Mouse (Mus musculus) small intestine, adult 2 months (tissue): Measurements from ENCODE around the gene Tefm. TPM values are rescaled to one million over a fixed set of nuclear protein-coding genes. Genes with fewer than 3 reads are reported as not detected.

Experiments used
- H3K27ac ChIP-seq: fragments of 200-500 bp; 2 replicates; pipeline ENCODE4 v1.5.1; 2012; ENCODE audit warnings: low read depth, low read length, control low read depth, inconsistent platforms; ENCODE audit not compliant: insufficient read depth
- H3K27me3 ChIP-seq: fragments of 200-500 bp; 2 replicates; pipeline ENCODE4 v1.6.1; 2012; ENCODE audit warnings: mild to moderate bottlenecking, moderate library complexity, low read length, inconsistent platforms; ENCODE audit not compliant: control insufficient read depth, insufficient read depth
- H3K36me3 ChIP-seq: fragments of 200-500 bp; 2 replicates; pipeline ENCODE4 v1.6.1; 2012; ENCODE audit warnings: mild to moderate bottlenecking, low read length, control low read depth, inconsistent platforms; ENCODE audit not compliant: control insufficient read depth, insufficient read depth
- H3K4me1 ChIP-seq: fragments of 200-500 bp; 2 replicates; pipeline ENCODE4 v1.6.1; 2012; ENCODE audit warnings: low read length, inconsistent platforms, mixed read lengths; ENCODE audit not compliant: control insufficient read depth, insufficient read depth, insufficient read length
- H3K4me3 ChIP-seq: fragments of 200-500 bp; 2 replicates; pipeline ENCODE4 v1.5.1; 2012; ENCODE audit warnings: low read depth, mild to moderate bottlenecking, control low read depth, inconsistent platforms, low read length, moderate library complexity
- CTCF ChIP-seq: fragments of 200-500 bp; IDR thresholded peaks from 2 replicates; pipeline ENCODE4 v1.5.1; 2012; ENCODE audit warnings: low read depth, mild to moderate bottlenecking, control low read depth, inconsistent platforms, low read length, moderate library complexity, mixed read lengths; ENCODE audit not compliant: insufficient replicate concordance, insufficient read length; ENCODE audit errors: extremely low read depth
- POLR2A ChIP-seq: fragments of 200-500 bp; IDR thresholded peaks from 2 replicates; pipeline ENCODE4 v1.6.1; 2012; ENCODE audit warnings: low read depth, mild to moderate bottlenecking, control low read depth, inconsistent platforms, low read length, moderate library complexity
- WGBS: fragments of 180-500 bp; shearing (Covaris S2); methylation state at CpG from one replicate; pipeline ENCODE4 v1.1.7; 2018; 5-methylcytosine and 5-hydroxymethylcytosine counted together
- polyA plus RNA-seq: library from polyadenylated mRNA; depleted of rRNA; stranded (reverse); fragments of >200 nt; gene quantifications from 2 replicates; pipeline ENCODE4 v1.2.3, GENCODE M21; 2012; rRNA removed

Tefm gene
- polyA plus RNA-seq, 1 experiment = 0.60 TPM

DNA sequence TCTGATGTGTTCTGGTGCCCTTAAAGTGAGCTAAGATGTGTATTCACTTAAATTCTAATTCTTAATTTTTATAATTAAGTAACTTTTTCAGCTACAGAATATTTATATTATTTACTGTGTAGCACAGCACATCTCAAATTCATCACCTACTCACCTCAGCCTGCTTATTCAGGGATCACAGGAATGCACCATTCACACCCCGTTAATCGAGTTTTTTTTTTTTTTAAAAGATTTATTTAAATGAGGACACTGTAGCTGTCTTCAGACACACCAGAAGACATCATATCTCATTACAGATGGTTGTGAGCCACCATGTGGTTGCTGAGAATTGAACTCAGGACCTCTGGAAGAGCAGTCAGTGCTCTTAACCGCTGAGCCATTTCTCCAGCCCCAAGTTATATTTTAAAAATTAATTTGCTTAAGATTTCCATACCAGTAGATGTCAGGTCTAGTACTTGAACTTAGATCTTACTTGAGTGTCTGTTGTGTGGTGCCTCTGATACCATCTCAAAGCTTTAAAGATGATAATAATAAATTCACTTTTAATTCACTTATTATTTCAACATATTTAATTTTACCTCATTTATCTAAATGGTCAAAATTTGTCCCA is 51.3 kb downstream of the Tefm start:
- TF ChIP-seq CTCF = no peak
- no peak for TF ChIP-seq POLR2A
- H3K4me1 ChIP-seq = peaks cover 8% of the 10 kb centered on the region; the same call in 1 of the 2 replicates
- 41% methylated on average over 3 of the region's 3 CpGs for WGBS
- H3K36me3 ChIP-seq = no peaks in the 10 kb centered on the region
- no peaks in the 10 kb centered on the region for H3K27me3 ChIP-seq
- H3K27ac ChIP-seq = no peak overlapping the region
- H3K4me3 ChIP-seq = no peak overlapping the region

DNA sequence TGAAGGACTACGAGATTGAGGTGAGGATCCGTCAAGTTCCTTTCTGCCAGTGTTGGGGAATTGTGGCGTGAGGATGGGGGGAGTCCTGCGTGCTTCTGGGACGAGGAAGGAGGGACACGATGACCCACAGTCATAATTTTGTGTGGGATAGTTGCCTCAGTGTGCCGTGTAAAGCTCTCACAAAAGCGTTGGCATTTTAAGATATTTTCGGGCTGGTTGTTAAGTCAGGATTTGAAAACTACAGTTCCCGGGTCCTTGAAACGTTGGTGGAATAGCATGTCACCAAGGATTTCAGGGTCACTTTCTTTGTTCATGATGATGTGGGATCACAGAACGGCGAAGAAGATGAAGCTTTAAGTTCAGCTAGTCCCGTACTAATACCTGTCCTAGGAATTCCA is 52.2 kb downstream of the Tefm start:
- no peaks in the 10 kb centered on the region for H3K27me3 ChIP-seq
- H3K4me1 ChIP-seq = peaks cover 11% of the 10 kb centered on the region; the same call in 1 of the 2 replicates
- H3K36me3 ChIP-seq = no peaks in the 10 kb centered on the region
- H3K4me3 ChIP-seq = peak overlapping the region; percentile 72
- WGBS = under 1% methylated on average over 14 of the region's 14 CpGs
- TF ChIP-seq POLR2A (no peak), CTCF (no peak)
- no peak overlapping the region for H3K27ac ChIP-seq

DNA sequence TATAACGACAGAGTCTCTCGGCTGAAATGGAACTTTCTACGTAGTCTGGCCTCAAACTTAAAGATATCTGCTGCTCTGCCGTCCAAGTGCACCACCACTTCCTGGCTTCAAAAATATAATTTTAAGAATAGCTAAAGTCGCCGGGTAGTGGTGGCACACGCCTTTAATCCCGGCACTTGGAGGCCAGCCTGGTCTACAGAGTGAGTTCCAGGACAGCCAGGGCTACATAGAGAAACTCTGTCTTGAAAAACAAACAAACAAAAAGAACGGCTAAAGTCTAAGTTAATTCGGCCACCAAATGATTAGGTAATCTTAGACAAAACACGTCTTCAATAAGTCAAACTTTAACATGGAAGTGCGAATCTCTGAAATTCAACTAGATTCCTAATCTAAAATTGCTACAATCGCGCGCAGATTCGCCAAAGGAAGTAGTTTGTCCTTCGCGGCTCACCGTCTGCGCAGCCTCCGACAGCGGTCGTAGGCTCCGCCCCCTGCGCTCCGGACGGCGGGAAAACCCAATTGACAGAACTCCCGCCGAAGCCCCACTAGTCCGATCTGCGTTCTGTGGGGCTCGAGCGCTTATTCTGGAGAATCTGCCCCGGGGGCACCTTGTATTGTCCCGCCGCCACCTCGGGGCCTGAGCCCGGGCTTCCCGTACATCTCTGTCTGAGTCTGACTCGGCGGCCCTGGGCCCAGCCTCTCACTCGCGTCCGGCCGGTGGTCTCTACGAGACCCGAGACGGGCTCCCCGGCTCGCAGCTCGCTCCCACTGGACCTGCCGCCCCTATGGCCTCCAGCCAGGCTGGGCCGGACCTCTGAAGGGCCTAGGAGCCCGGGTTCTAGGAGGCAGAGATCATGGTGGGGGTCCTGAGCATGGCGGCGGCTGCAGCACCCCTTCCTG is 52.8 kb downstream of the Tefm start, which contains the start of gene Atad5:
TSS of gene Atad5 (plus strand) at position 484 of the 900 bp plus-strand sequence.
- H3K4me3 ChIP-seq = peak within 1 kb of the TSS; percentile 72
- no peak within 1 kb of the TSS for H3K27ac ChIP-seq
- H3K27me3 ChIP-seq = no peaks in the 10 kb centered on the region
- peaks cover 11% of the 10 kb centered on the region; the same call in 1 of the 2 replicates for H3K4me1 ChIP-seq
- no peaks in the 10 kb centered on the region for H3K36me3 ChIP-seq
- WGBS = 4% methylated on average over 57 of the region's 57 CpGs
- TF ChIP-seq POLR2A (no peak; the same call in 1 of the 2 replicates), CTCF (no peak)

DNA sequence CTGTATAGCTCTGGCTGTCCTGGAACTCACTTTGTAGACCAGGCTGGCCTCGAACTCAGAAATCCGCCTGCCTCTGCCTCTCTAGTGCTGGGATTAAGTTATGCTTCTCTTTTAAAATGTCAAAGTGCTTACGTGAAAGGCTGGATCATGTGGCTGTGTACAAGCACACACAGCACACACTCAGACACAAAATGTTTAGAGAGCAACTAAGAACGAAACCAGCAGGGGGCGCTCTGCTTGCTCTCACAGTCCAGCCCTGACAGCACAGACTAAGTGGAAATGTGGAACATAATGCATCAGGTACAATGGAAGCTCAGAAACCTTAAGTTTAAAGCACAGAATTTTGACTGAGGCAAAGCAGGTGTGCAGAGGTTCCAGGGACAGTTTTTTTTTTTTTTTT is 55.1 kb downstream of the Tefm start:
- peaks cover 11% of the 10 kb centered on the region; the same call in 1 of the 2 replicates for H3K4me1 ChIP-seq
- H3K36me3 ChIP-seq = no peaks in the 10 kb centered on the region
- no peaks in the 10 kb centered on the region for H3K27me3 ChIP-seq
- TF ChIP-seq POLR2A (no peak), CTCF (peak; percentile 82; the same call in 1 of the 2 replicates)
- 18% methylated on average over 5 of the region's 5 CpGs for WGBS
- no peak overlapping the region for H3K4me3 ChIP-seq
- H3K27ac ChIP-seq = no peak overlapping the region

Other genes with a start within 250 kb of the Tefm start
- 0.52 and 0.96 TPM in 2 replicates for gene Utp6, start 179.8 kb downstream of the Tefm start, polyA plus RNA-seq
- 0.93 and 2.0 TPM in 2 replicates for gene Suz12, start 149.1 kb downstream of the Tefm start, polyA plus RNA-seq
- 3.7 and 9.4 TPM in 2 replicates for gene Crlf3, start 61.2 kb downstream of the Tefm start, polyA plus RNA-seq
- 0.10 and 0.18 TPM in 2 replicates for gene Atad5, start 52.8 kb downstream of the Tefm start, polyA plus RNA-seq
- gene Adap2, start 11.9 kb upstream of the Tefm start, polyA plus RNA-seq = 17.3 and 23.2 TPM in 2 replicates
- 4.3 and 5.9 TPM in 2 replicates for gene Rnf135, start 41.7 kb upstream of the Tefm start, polyA plus RNA-seq
- gene Rhot1, start 66.8 kb upstream of the Tefm start, polyA plus RNA-seq = 1.8 and 3.0 TPM in 2 replicates
- gene Rhbdl3, start 158.7 kb upstream of the Tefm start, polyA plus RNA-seq = 1.1 and 1.5 TPM in 2 replicates
- gene 5730455P16Rik, start 235.9 kb upstream of the Tefm start, polyA plus RNA-seq = 0.90 and 1.6 TPM in 2 replicates
- 28.6 and 54.4 TPM in 2 replicates for gene Zfp207, start 241.1 kb upstream of the Tefm start, polyA plus RNA-seq